Mouse (Mus musculus): ENCODE measurements around the gene Dtnb. TPM values are rescaled to one million over a fixed set of nuclear protein-coding genes. Genes with fewer than 3 reads are reported as not detected.

Dtnb gene
- polyA plus RNA-seq, 1 experiment from 2014 or later, result 17.3 TPM

DNA sequence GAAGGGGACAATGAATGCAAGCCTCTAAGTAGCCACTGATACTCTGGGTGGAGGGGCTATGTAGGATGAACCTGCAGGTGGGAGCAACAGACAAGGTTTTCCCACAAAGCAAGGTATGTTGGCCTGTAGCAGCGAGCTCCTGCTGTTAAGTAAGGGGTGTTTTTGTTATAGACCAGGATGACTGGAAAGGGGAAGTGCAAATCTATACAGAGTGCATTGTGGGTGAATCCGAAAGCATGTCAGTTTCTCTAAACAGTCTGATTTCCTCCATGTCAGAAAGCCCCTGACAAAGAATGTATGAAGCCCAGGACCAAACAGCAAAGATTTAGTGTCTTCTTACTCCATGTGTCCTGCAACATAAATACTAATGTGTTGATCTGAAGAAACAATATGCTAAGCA lies 198.9 kb downstream of the Dtnb start:
- H3K27me3 ChIP-seq (replicated peaks; ENCODE audit: control insufficient read depth, insufficient read depth, low read length), result no peaks in the 10 kb centered on the region
- WGBS, result 81% methylated on average over 2 of the region's 2 CpGs
- H3K27ac ChIP-seq (ENCODE audit: low read length), result no peak overlapping the region
- H3K9ac ChIP-seq (ENCODE audit: low read depth, low read length), result no peak overlapping the region
- peaks cover 7% of the 10 kb centered on the region; the same call in 1 of the 2 replicates for H3K4me1 ChIP-seq (ENCODE audit: control insufficient read depth, insufficient read depth, low read length)
- no peak overlapping the region for H3K4me3 ChIP-seq (ENCODE audit: low read length)
- no peak for ATAC-seq
- H3K36me3 ChIP-seq (ENCODE audit: control insufficient read depth, insufficient read depth, low read length), result no peaks in the 10 kb centered on the region
- H3K4me2 ChIP-seq (ENCODE audit: low read depth, low read length), result no peak overlapping the region
- no peaks in the 10 kb centered on the region for H3K9me3 ChIP-seq (ENCODE audit: control insufficient read depth, low read length)

DNA sequence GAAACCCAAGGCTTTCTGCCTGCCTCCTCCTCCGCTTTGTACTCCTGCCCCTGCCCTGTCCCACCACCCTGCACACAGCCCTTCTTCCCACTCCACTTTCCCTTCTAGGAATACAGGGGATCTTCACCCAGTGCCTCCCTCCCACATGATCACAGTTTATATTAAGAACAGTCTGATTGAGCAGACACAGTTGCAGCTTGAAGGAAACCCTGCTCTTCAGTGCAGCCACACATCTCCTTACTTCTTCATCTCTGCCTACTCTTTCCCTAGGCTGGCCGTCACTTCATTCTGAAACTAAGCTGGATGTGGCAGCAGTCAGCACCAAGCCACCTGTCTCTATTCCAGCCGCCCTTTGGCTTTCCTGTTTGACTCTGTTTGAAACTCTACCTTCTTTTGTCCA lies 201.5 kb downstream of the Dtnb start:
- Histone ChIP-seq H3K9ac (ENCODE audit: low read depth, low read length) (no peak overlapping the region), H3K9me3 (ENCODE audit: control insufficient read depth, low read length) (no peaks in the 10 kb centered on the region), H3K4me2 (ENCODE audit: low read depth, low read length) (no peak overlapping the region), H3K4me3 (ENCODE audit: low read length) (no peak overlapping the region), H3K27ac (ENCODE audit: low read length) (no peak overlapping the region), H3K4me1 (ENCODE audit: control insufficient read depth, insufficient read depth, low read length) (peaks cover 21% of the 10 kb centered on the region), H3K36me3 (ENCODE audit: control insufficient read depth, insufficient read depth, low read length) (no peaks in the 10 kb centered on the region), H3K27me3 (replicated peaks; ENCODE audit: control insufficient read depth, insufficient read depth, low read length) (no peaks in the 10 kb centered on the region)
- whole genome bisulfite sequencing, result 86% methylated on average over 3 of the region's 3 CpGs
- no peak for ATAC-seq

DNA sequence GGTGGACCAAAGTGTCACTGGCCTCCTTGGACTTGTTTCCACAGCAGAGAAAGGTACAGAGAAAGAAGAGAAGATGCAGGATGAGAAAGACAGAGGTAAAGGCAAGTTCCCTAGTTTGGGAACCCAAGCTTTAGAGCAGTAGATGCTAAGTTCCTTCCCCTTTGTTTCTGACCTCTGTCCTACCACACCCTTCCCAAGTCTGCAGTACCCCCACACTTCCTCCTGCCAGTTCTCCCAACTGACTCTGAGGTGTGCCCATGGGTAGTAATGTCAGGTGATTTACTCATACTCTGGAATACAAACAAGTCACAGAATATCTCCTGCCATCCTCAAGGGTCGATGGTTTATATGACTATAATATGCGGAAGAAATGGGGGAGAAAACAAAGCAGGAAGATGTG lies 203.8 kb downstream of the Dtnb start:
- WGBS, result 84% methylated on average over 2 of the region's 2 CpGs
- 0 out of 2 replicates have a peak overlapping the region, but pooled peaks have one; percentile 47 for H3K27ac ChIP-seq (ENCODE audit: low read length)
- peak; percentile 19; the same call in 1 of the 2 replicates for ATAC-seq
- H3K4me2 ChIP-seq (ENCODE audit: low read depth, low read length), result no peak overlapping the region
- no peak overlapping the region for H3K4me3 ChIP-seq (ENCODE audit: low read length)
- H3K27me3 ChIP-seq (replicated peaks; ENCODE audit: control insufficient read depth, insufficient read depth, low read length), result no peaks in the 10 kb centered on the region
- H3K4me1 ChIP-seq (ENCODE audit: control insufficient read depth, insufficient read depth, low read length), result peaks cover 38% of the 10 kb centered on the region
- H3K9me3 ChIP-seq (ENCODE audit: control insufficient read depth, low read length), result no peaks in the 10 kb centered on the region
- no peaks in the 10 kb centered on the region for H3K36me3 ChIP-seq (ENCODE audit: control insufficient read depth, insufficient read depth, low read length)
- no peak overlapping the region for H3K9ac ChIP-seq (ENCODE audit: low read depth, low read length)

DNA sequence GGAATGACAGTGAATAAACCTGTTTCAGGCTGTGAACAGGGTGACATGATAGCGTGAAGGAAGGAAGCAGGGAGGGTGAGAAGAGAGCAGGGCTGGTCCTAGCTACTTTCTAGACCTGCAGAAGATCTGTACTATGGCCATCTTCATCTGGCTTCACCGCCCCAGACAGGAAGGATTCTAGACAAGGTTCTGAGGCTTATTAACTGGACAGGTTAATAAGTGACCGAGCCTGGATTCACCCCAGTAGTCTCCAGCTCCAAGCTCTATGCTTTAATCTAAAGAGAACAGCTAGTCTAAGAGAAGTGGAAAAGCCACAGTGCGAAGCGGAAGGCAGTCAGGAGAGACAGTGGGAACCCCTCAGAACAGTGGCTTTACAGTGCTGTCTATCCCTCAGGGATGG lies 205.5 kb downstream of the Dtnb start:
- H3K4me1 ChIP-seq (ENCODE audit: control insufficient read depth, insufficient read depth, low read length), result peaks cover 52% of the 10 kb centered on the region
- H3K4me3 ChIP-seq (ENCODE audit: low read length), result no peak overlapping the region
- no peaks in the 10 kb centered on the region for H3K27me3 ChIP-seq (replicated peaks; ENCODE audit: control insufficient read depth, insufficient read depth, low read length)
- 72% methylated on average over 5 of the region's 5 CpGs for WGBS
- no peak overlapping the region for H3K9ac ChIP-seq (ENCODE audit: low read depth, low read length)
- H3K27ac ChIP-seq (ENCODE audit: low read length), result 0 out of 2 replicates have a peak overlapping the region, but pooled peaks have one; percentile 29
- ATAC-seq, result no peak
- no peaks in the 10 kb centered on the region for H3K9me3 ChIP-seq (ENCODE audit: control insufficient read depth, low read length)
- H3K36me3 ChIP-seq (ENCODE audit: control insufficient read depth, insufficient read depth, low read length), result no peaks in the 10 kb centered on the region
- no peak overlapping the region for H3K4me2 ChIP-seq (ENCODE audit: low read depth, low read length)

DNA sequence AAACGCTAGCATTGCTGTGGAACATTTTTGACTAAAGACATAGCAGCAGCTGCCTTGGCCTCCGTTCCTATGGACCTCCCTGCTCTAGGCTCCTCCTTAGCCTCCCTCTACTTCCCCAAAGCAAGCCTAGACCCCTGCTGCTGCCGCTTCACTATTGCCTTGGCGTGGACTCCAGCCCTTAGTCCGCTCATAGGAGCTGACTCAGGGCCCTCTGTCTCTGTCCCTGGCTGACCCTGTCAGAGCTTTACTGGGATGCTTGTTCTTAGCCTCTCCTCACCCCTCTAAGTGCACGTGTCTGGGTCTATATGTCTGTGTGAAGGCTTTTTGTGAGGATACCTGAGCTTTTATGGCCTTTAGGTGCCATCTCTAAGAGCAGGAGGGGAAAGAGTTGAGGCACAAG lies 206.1 kb downstream of the Dtnb start:
- H3K9me3 ChIP-seq (ENCODE audit: control insufficient read depth, low read length), result no peaks in the 10 kb centered on the region
- no peak for ATAC-seq
- H3K27ac ChIP-seq (ENCODE audit: low read length), result 0 out of 2 replicates have a peak overlapping the region, but pooled peaks have one; percentile 10
- 85% methylated on average over 6 of the region's 6 CpGs for WGBS
- H3K9ac ChIP-seq (ENCODE audit: low read depth, low read length), result no peak overlapping the region
- H3K36me3 ChIP-seq (ENCODE audit: control insufficient read depth, insufficient read depth, low read length), result no peaks in the 10 kb centered on the region
- H3K4me2 ChIP-seq (ENCODE audit: low read depth, low read length), result no peak overlapping the region
- no peaks in the 10 kb centered on the region for H3K27me3 ChIP-seq (replicated peaks; ENCODE audit: control insufficient read depth, insufficient read depth, low read length)
- no peak overlapping the region for H3K4me3 ChIP-seq (ENCODE audit: low read length)
- peaks cover 58% of the 10 kb centered on the region for H3K4me1 ChIP-seq (ENCODE audit: control insufficient read depth, insufficient read depth, low read length)

DNA sequence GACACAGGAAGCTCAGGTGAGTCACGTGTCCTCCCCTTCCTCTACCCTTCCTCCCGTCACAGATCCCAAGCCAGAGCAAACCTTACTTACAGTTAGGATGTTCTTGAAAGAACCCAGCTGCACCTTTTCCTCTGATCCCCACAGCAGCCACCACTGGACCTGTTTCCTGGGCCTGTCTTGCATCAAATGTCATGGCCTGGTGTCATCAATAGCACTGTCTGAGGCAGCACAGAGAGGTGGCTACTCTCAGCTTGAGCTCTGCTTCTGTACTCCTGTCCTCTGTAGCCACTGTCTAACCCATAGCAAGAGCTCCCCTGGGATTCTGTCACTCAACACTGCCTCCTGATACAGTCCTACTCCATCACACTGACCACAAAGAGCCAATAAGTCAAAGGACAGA lies 207.5 kb downstream of the Dtnb start:
- H3K36me3 ChIP-seq (ENCODE audit: control insufficient read depth, insufficient read depth, low read length), result no peaks in the 10 kb centered on the region
- peak overlapping the region; percentile 98; the same call in 1 of the 2 replicates for H3K27ac ChIP-seq (ENCODE audit: low read length)
- H3K9ac ChIP-seq (ENCODE audit: low read depth, low read length), result no peak overlapping the region
- WGBS, result 41% methylated on average over 2 of the region's 2 CpGs
- H3K4me2 ChIP-seq (ENCODE audit: low read depth, low read length), result no peak overlapping the region
- no peaks in the 10 kb centered on the region for H3K27me3 ChIP-seq (replicated peaks; ENCODE audit: control insufficient read depth, insufficient read depth, low read length)
- H3K4me3 ChIP-seq (ENCODE audit: low read length), result no peak overlapping the region
- no peak for ATAC-seq
- peaks cover 69% of the 10 kb centered on the region for H3K4me1 ChIP-seq (ENCODE audit: control insufficient read depth, insufficient read depth, low read length)
- no peaks in the 10 kb centered on the region for H3K9me3 ChIP-seq (ENCODE audit: control insufficient read depth, low read length)

DNA sequence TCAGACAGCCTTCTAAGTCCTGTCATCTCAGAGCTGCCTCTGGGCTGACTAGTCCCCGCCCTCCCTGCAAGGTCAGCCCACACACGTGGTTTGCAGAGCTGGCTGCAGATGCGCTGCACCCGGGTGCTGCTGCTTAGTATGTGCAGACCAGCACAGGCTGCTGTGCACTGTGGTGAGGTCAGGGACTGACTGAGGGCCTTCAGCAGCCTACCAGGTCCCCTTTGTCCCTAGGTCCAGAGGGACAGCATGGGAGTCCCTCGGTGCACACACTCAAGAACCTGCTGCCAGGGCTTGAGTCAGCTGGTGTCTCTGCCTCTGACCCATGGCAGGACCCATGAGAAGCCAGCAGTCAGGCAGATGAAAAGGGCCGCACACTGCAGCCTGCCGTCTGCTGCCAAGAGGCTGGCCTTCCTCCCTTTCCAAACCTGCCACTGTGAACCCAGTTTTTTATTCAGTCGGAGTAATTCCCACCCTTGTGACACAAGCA lies 208.3 kb downstream of the Dtnb start:
- peaks cover 76% of the 10 kb centered on the region for H3K4me1 ChIP-seq (ENCODE audit: control insufficient read depth, insufficient read depth, low read length)
- ATAC-seq, result peak; percentile 51
- no peaks in the 10 kb centered on the region for H3K9me3 ChIP-seq (ENCODE audit: control insufficient read depth, low read length)
- peak overlapping the region; percentile 98 for H3K27ac ChIP-seq (ENCODE audit: low read length)
- 8% methylated on average over 8 of the region's 8 CpGs for WGBS
- H3K4me2 ChIP-seq (ENCODE audit: low read depth, low read length), result peak overlapping the region; percentile 29; the same call in 1 of the 2 replicates
- no peaks in the 10 kb centered on the region for H3K27me3 ChIP-seq (replicated peaks; ENCODE audit: control insufficient read depth, insufficient read depth, low read length)
- H3K9ac ChIP-seq (ENCODE audit: low read depth, low read length), result peak overlapping the region; percentile 31
- no peak overlapping the region for H3K4me3 ChIP-seq (ENCODE audit: low read length)
- no peaks in the 10 kb centered on the region for H3K36me3 ChIP-seq (ENCODE audit: control insufficient read depth, insufficient read depth, low read length)

DNA sequence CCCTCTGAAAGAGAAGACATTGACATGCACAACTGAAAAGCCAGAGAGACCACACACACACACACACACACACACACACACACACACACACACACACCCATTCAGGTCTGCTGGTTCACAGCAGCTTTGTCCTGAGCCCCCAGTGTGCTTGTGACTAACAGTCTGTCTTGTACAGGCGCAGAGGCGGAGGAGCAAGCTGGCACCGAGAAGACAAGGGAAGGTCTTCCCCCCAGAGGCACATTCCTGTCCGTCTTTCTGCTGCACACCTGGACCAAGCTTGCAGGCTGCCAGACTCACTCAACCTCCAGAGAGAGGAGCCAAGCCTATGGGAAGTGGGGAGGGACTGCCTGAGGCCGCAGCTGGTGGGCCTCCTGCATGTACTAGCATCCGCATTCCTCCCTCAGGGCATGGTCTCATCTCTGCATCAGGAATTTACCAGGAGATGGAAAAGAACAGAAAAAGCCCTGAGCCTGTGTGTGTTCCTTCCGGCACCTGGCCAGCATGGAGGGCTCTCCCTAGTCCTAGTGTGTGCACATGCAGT lies 208.8 kb downstream of the Dtnb start:
- H3K27ac ChIP-seq (ENCODE audit: low read length), result peak overlapping the region; percentile 98
- H3K27me3 ChIP-seq (replicated peaks; ENCODE audit: control insufficient read depth, insufficient read depth, low read length), result no peaks in the 10 kb centered on the region
- peak overlapping the region; percentile 31; the same call in 1 of the 2 replicates for H3K9ac ChIP-seq (ENCODE audit: low read depth, low read length)
- peak overlapping the region; percentile 29 for H3K4me2 ChIP-seq (ENCODE audit: low read depth, low read length)
- peak; percentile 65 for ATAC-seq
- no peaks in the 10 kb centered on the region for H3K9me3 ChIP-seq (ENCODE audit: control insufficient read depth, low read length)
- H3K4me1 ChIP-seq (ENCODE audit: control insufficient read depth, insufficient read depth, low read length), result peaks cover 76% of the 10 kb centered on the region
- WGBS, result 17% methylated on average over 7 of the region's 7 CpGs
- H3K36me3 ChIP-seq (ENCODE audit: control insufficient read depth, insufficient read depth, low read length), result no peaks in the 10 kb centered on the region
- no peak overlapping the region for H3K4me3 ChIP-seq (ENCODE audit: low read length)

DNA sequence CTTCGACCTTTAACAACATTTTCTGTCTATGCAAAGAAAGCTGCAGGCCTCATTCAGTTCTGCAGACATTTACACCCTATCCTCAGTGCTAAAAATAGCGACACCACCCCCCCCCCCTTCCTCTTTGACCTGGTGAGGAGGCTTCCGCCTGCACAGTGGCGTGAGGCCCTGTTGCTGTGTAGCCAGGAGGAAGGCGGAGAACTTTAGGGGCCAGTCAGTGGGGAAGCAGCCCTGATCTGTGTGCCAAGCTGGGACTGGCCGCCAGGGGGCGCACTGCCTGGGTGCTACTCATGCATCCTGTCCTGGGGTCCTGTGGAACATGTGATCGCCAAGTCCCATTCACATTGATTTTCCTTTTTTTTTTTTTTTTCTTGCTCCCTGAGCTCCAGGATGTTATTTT lies 209.3 kb downstream of the Dtnb start:
- ATAC-seq, result peak; percentile 82
- H3K9ac ChIP-seq (ENCODE audit: low read depth, low read length), result peak overlapping the region; percentile 31; the same call in 1 of the 2 replicates
- H3K4me1 ChIP-seq (ENCODE audit: control insufficient read depth, insufficient read depth, low read length), result peaks cover 73% of the 10 kb centered on the region
- H3K27ac ChIP-seq (ENCODE audit: low read length), result peak overlapping the region; percentile 98
- H3K27me3 ChIP-seq (replicated peaks; ENCODE audit: control insufficient read depth, insufficient read depth, low read length), result no peaks in the 10 kb centered on the region
- 3% methylated on average over 8 of the region's 8 CpGs for WGBS
- no peak overlapping the region for H3K4me3 ChIP-seq (ENCODE audit: low read length)
- H3K4me2 ChIP-seq (ENCODE audit: low read depth, low read length), result peak overlapping the region; percentile 29
- H3K9me3 ChIP-seq (ENCODE audit: control insufficient read depth, low read length), result no peaks in the 10 kb centered on the region
- H3K36me3 ChIP-seq (ENCODE audit: control insufficient read depth, insufficient read depth, low read length), result no peaks in the 10 kb centered on the region
